Mouse (Mus musculus) midbrain, postnatal 0 days (tissue): ENCODE data around the gene Sae1. TPM values are rescaled to one million over a fixed set of nuclear protein-coding genes. Genes with fewer than 3 reads are reported as not detected.
A peak's percentile ranks its signal among the peaks of the same experiment; 100 is the strongest.

ENCODE experiments used
- ATAC-seq: fragments of 200-750 bp; cut with Nextera tagmentation; 2 replicates; pipeline ENCODE4 v1.8.0; 2017; ENCODE audit warnings: moderate number of reproducible peaks, mild to moderate bottlenecking, moderate TSS enrichment, moderate library complexity; ENCODE audit not compliant: low FRiP score
- DNase-seq: peaks from one replicate; pipeline ENCODE4 v3.0.0-alpha.2; 2015; ENCODE audit warnings: low spot score
- H3K27ac ChIP-seq: fragments of 300-500 bp; sonication (generic); 2 replicates; pipeline ENCODE4 v1.5.1; 2014; ENCODE audit warnings: low read depth, mild to moderate bottlenecking, low read length, mixed read lengths
- H3K27me3 ChIP-seq: fragments of 300-500 bp; sonication (generic); 2 replicates; pipeline ENCODE4 v1.6.1; 2014; ENCODE audit warnings: low read length, control low read depth, mixed read lengths; ENCODE audit not compliant: insufficient read depth
- H3K36me3 ChIP-seq: fragments of 300-500 bp; sonication (generic); 2 replicates; pipeline ENCODE4 v1.6.1; 2014; ENCODE audit warnings: low read length, control low read depth, mixed read lengths; ENCODE audit not compliant: insufficient read depth
- H3K4me1 ChIP-seq: fragments of 300-500 bp; sonication (generic); 2 replicates; pipeline ENCODE4 v1.6.1; 2014; ENCODE audit warnings: mild to moderate bottlenecking, control low read depth, antibody characterized with exemption, low read length, mixed read lengths; ENCODE audit not compliant: insufficient read depth
- H3K4me2 ChIP-seq: fragments of 300-500 bp; sonication (generic); 2 replicates; pipeline ENCODE4 v1.6.1; 2014; ENCODE audit warnings: low read depth, mild to moderate bottlenecking, low read length, mixed read lengths; ENCODE audit not compliant: poor library complexity, severe bottlenecking
- H3K4me3 ChIP-seq: fragments of 300-500 bp; sonication (generic); 2 replicates; pipeline ENCODE4 v1.5.1; 2014; ENCODE audit warnings: low read depth, mild to moderate bottlenecking, low read length, moderate library complexity
- H3K9ac ChIP-seq: fragments of 300-500 bp; sonication (generic); replicated peaks from 2 replicates; pipeline ENCODE4 v1.6.1; 2014; ENCODE audit warnings: mild to moderate bottlenecking, low read length, moderate library complexity, mixed read lengths; ENCODE audit not compliant: poor library complexity, severe bottlenecking
- H3K9me3 ChIP-seq: fragments of 300-500 bp; sonication (generic); 2 replicates; pipeline ENCODE4 v1.6.1; 2016; ENCODE audit warnings: low read length, control low read depth
- CTCF ChIP-seq: IDR thresholded peaks from 2 replicates; pipeline ENCODE4 v1.5.1; 2016; ENCODE audit warnings: antibody characterized with exemption, mild to moderate bottlenecking
- WGBS: fragments of 180-500 bp; shearing (Covaris S2); extraction: QIAGEN DNeasy Blood & Tissue Kit; methylation state at CpG from one replicate; pipeline ENCODE4 v1.1.7; 2014; 5-methylcytosine and 5-hydroxymethylcytosine counted together
- polyA plus RNA-seq: library from polyadenylated mRNA; unstranded; fragments of >200 nt; fragmentation: Nextera tagmentation; extraction: Ambion mirVana; gene quantifications from 2 replicates; pipeline ENCODE4 v1.2.1, GENCODE M21; 2015
- total RNA-seq: library from RNA; depleted of rRNA; stranded (reverse); fragments of >200 nt; gene quantifications from 2 replicates; pipeline ENCODE4 v1.2.3, GENCODE M21; 2014

The Sae1 gene
- total and polyA plus RNA-seq, 2 experiments from 2014 or later, result 84.6 to 195 TPM

DNA sequence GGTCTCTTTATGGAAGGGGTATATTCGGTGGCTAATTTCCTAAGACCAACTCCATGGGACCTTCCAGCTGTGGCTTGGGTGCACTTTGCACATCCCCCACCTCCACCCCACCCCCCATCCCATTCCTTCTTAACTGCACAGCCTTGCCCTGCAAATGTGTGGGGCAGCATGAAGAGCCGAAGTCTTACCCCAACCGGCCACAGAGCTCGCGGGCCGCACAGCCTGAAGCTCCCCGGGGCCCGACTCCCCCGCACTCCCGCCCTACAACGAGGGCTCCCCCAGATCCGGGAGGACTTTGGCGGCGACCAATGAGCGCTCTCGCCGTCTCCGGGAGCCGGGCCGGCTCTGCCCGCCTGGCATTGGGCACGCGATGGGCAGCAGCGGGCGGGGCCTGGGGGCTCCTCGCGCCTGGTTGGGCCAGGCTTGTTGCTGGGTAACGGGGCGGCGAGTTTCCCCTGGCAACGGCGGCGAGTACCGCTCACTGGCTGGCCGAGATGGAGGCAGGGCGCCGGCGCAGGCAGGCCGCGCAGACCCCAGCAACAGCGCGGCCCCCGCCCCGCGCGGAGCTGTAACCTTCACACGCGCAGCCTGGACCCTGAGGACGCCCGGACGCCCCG is 88.1 kb downstream of the Sae1 start:
- Histone ChIP-seq H3K9ac (peak overlapping the region; percentile 15), H3K27me3 (no peaks in the 10 kb centered on the region), H3K27ac (peak overlapping the region; percentile 67), H3K4me1 (peaks cover 4% of the 10 kb centered on the region; the same call in 1 of the 2 replicates), H3K4me3 (peak overlapping the region; percentile 42), H3K9me3 (no peaks in the 10 kb centered on the region), H3K36me3 (no peaks in the 10 kb centered on the region), H3K4me2 (peak overlapping the region; percentile 78)
- WGBS, result 0% methylated on average over 52 of the region's 52 CpGs
- peak; percentile 97 for DNase-seq
- TF ChIP-seq CTCF, result no peak; the same call in 1 of the 2 replicates
- peak; percentile 94 for ATAC-seq

DNA sequence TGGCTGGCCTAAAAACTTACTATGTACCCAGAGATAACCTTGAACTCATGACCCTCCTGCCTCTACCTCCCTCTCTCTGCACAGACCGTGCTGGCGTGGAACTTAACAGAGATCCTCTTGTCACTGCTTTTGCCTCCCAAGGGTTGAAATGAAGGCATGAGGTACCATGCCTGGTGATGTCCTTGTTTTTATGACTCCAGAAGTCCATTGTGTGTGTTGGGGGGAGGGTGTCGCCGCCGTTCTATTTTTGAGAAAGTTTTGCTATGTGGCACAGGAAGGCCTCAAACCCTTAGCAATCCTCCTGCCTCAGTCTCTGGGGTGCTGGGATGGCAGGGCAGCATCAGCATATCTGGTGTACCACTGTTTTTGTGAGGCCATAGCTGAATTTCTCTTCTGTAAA is 88.7 kb downstream of the Sae1 start:
- Histone ChIP-seq H3K9ac (no peak overlapping the region), H3K4me3 (peak overlapping the region; percentile 42), H3K27ac (peak overlapping the region; percentile 67), H3K36me3 (no peaks in the 10 kb centered on the region), H3K4me2 (peak overlapping the region; percentile 78), H3K9me3 (no peaks in the 10 kb centered on the region), H3K4me1 (peaks cover 4% of the 10 kb centered on the region; the same call in 1 of the 2 replicates), H3K27me3 (no peaks in the 10 kb centered on the region)
- ATAC-seq (no peak), DNase-seq (no peak)
- TF ChIP-seq CTCF, result no peak
- WGBS, result 75% methylated on average over 5 of the region's 5 CpGs

DNA sequence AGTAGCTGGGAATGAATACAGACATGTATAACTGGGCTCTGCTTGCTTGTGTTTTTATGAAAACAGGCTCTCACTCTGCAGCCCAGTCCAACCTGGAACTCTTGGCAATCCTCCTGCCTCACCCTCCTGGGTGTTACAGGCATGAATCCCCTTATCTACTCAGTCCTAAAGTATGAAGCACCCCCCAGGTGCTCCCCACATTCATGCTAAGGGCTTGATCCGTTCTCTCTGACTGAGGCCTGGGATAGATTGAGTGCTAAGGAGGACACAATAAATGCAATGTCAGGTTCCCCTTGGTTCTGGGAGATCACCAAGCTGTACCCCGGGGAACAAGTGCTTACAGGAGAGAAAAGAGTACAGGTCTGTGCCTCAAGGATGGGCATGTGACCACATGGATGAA is 90.0 kb downstream of the Sae1 start:
- no peak overlapping the region for H3K27ac ChIP-seq

DNA sequence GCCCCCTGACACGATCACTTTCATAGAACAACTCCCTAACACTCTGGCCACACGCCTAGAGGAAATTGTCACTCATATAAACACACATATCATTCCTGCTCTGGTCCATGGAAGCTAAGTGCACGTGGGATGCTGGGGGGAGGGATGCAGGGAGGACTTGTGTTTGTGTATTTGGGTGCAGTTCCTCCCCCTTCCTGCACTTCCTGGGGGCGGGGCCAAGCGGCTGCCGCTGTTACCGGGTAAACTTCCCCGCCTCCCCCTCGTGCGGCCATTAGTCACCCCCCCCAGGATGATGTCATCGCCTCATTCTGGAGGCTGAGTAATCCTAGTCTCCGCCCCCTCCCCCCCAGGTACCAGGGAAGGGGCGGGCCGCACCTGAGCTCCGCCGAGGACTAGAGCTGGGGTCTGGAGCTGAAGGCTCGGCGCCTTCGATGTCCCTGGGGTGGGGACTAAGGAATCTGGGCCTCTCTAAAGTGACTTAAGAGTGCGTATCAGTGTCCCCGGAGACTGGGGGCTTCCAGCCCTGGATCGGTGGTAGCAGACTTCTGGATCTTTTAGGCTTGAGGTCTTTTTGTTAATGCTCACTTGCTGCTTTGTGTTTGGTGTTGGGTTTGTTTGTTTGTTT is 90.7 kb downstream of the Sae1 start:
- peak; percentile 92 for DNase-seq
- peaks cover 4% of the 10 kb centered on the region; the same call in 1 of the 2 replicates for H3K4me1 ChIP-seq
- no peaks in the 10 kb centered on the region for H3K9me3 ChIP-seq
- H3K27ac ChIP-seq, result peak overlapping the region; percentile 55; the same call in 1 of the 2 replicates
- H3K4me2 ChIP-seq, result peak overlapping the region; percentile 58
- H3K27me3 ChIP-seq, result no peaks in the 10 kb centered on the region
- no peaks in the 10 kb centered on the region for H3K36me3 ChIP-seq
- peak; percentile 48 for TF ChIP-seq CTCF
- under 1% methylated on average over 20 of the region's 22 CpGs for WGBS
- H3K9ac ChIP-seq, result peak overlapping the region; percentile 42
- ATAC-seq, result peak; percentile 31
- H3K4me3 ChIP-seq, result peak overlapping the region; percentile 34

More for the DNA sequence above, 90.0 kb downstream of the Sae1 start:
- H3K36me3 ChIP-seq, result no peaks in the 10 kb centered on the region
- H3K4me2 ChIP-seq, result no peak overlapping the region
- ATAC-seq, result no peak
- H3K9ac ChIP-seq, result no peak overlapping the region
- H3K4me1 ChIP-seq, result peaks cover 4% of the 10 kb centered on the region; the same call in 1 of the 2 replicates
- no peaks in the 10 kb centered on the region for H3K27me3 ChIP-seq
- no peak for DNase-seq
- TF ChIP-seq CTCF, result no peak
- 0 out of 2 replicates have a peak overlapping the region, but pooled peaks have one; percentile 34 for H3K4me3 ChIP-seq
- H3K9me3 ChIP-seq, result no peaks in the 10 kb centered on the region
- WGBS, result 71% methylated on average over 2 of the region's 2 CpGs

DNA sequence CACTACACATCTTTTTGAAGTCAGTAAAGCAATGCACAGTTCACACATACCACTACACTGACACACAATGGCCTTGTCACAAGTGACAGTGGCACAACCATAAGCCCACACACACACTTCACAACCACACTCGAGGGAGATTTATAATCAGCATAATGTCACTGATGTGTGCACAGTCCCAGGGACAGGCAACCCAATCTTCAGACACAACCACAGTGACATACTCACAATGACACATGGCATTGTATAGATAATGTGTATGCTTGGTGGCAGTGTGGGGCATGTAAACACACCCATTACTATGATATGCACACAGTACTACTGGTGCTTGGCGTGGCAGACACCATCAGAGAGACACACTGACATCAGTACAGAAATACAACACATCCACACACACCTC is 91.5 kb downstream of the Sae1 start:
- WGBS, result 42% methylated on average over 2 of the region's 2 CpGs
- ATAC-seq (no peak), DNase-seq (no peak)
- Histone ChIP-seq H3K36me3 (no peaks in the 10 kb centered on the region), H3K4me1 (peaks cover 4% of the 10 kb centered on the region; the same call in 1 of the 2 replicates), H3K4me2 (peak overlapping the region; percentile 77), H3K27ac (0 out of 2 replicates have a peak overlapping the region, but pooled peaks have one; percentile 19), H3K9ac (no peak overlapping the region), H3K9me3 (no peaks in the 10 kb centered on the region), H3K27me3 (no peaks in the 10 kb centered on the region), H3K4me3 (no peak overlapping the region; the same call in 1 of the 2 replicates)
- no peak for TF ChIP-seq CTCF
